Mouse (Mus musculus): Measurements from ENCODE around the gene Cd22. TPM values are rescaled to one million over a fixed set of nuclear protein-coding genes. Genes with fewer than 3 reads are reported as not detected.

Gene Cd22
- total and polyA plus RNA-seq, 3 experiments = 0.07 TPM; not detected in 2

- Histone ChIP-seq H3K79me2 (ENCODE audit: control insufficient read depth, insufficient read depth, low read length, poor library complexity) (no peaks in the 10 kb centered on the region), H3K4me3 (ENCODE audit: control insufficient read depth in 1 of 2, insufficient read depth in 1 of 2, low read depth in 2 of 2, low read length in 2 of 2) (no peak overlapping the region), H3K9me3 (replicated peaks; ENCODE audit: insufficient read depth, low read length) (no peaks in the 10 kb centered on the region), H3K4me1 (ENCODE audit: control insufficient read depth in 1 of 2, insufficient read depth in 2 of 2, low read length in 2 of 2) (peaks cover 3 to 13% of the 10 kb centered on the region in 2 experiments), H3K27ac (ENCODE audit: control insufficient read depth, low read depth, low read length) (no peak overlapping the region), H3K9ac (ENCODE audit: control insufficient read depth, low read depth, low read length, poor library complexity, severe bottlenecking) (no peak overlapping the region), H3K27me3 (ENCODE audit: control insufficient read depth in 1 of 2, insufficient read depth in 2 of 2, low read length in 2 of 2) (0 out of 4 replicates have a peak, but pooled peaks cover 0 to 2% of the 10 kb centered on the region in 2 experiments), H3K36me3 (ENCODE audit: control insufficient read depth in 1 of 2, insufficient read depth in 2 of 2, low read length in 2 of 2) (peaks cover 0 to 8% of the 10 kb centered on the region in 2 experiments; a peak in 2 of 4 replicates)
- no peak for TF ChIP-seq RAD21 (IDR thresholded peaks at IDR 0.05; ENCODE audit: low read depth, low read length)
- no peak for TF ChIP-seq TBP (IDR thresholded peaks at IDR 0.05; ENCODE audit: low read depth, low read length)
- TF ChIP-seq MYC (IDR thresholded peaks at IDR 0.05; ENCODE audit: low read depth, low read length) = no peak
- no peak for TF ChIP-seq POLR2AphosphoS2 (IDR thresholded peaks at IDR 0.05; ENCODE audit: low read length)
- no peak for TF ChIP-seq E2F4 (IDR thresholded peaks at IDR 0.05; ENCODE audit: borderline replicate concordance, low read depth, low read length)
- no peak for TF ChIP-seq MYB (IDR thresholded peaks at IDR 0.05; ENCODE audit: low read depth, low read length)
- no peak for TF ChIP-seq JUND (IDR thresholded peaks at IDR 0.05; ENCODE audit: low read depth, low read length)
- no peak for TF ChIP-seq NRF1 (IDR thresholded peaks at IDR 0.05; ENCODE audit: insufficient read depth, low read depth, low read length, poor library complexity, severe bottlenecking)
- TF ChIP-seq ZMIZ1 (IDR thresholded peaks at IDR 0.05; ENCODE audit: low read depth, low read length) = no peak
- TF ChIP-seq TCF12 (IDR thresholded peaks at IDR 0.05; ENCODE audit: low read depth, low read length) = no peak
- no peak for TF ChIP-seq MAX (IDR thresholded peaks at IDR 0.05; ENCODE audit: low read length)
- TF ChIP-seq ZKSCAN1 (IDR thresholded peaks at IDR 0.05; ENCODE audit: low read depth, low read length) = no peak
- TF ChIP-seq RCOR1 (IDR thresholded peaks at IDR 0.05; ENCODE audit: low read depth, low read length) = no peak
- no peak for DNase-seq (ENCODE audit: low read depth, low spot score)
These were observed 55.8 kb downstream of the Cd22 start for GRCm38 (mm10) chr7:30824306-30824705.

- peaks cover 0 to 8% of the 10 kb centered on the region in 2 experiments; a peak in 2 of 4 replicates for H3K36me3 ChIP-seq (ENCODE audit: control insufficient read depth in 1 of 2, insufficient read depth in 2 of 2, low read length in 2 of 2)
- H3K4me3 ChIP-seq (ENCODE audit: control insufficient read depth in 1 of 2, insufficient read depth in 1 of 2, low read depth in 2 of 2, low read length in 2 of 2) = no peak within 1 kb of the TSS
- no peaks in the 10 kb centered on the region for H3K9me3 ChIP-seq (replicated peaks; ENCODE audit: insufficient read depth, low read length)
- H3K9ac ChIP-seq (ENCODE audit: control insufficient read depth, low read depth, low read length, poor library complexity, severe bottlenecking) = no peak within 1 kb of the TSS
- TF ChIP-seq TAL1 (IDR thresholded peaks at IDR 0.05; ENCODE audit: low read length) (no peak), ELF1 (IDR thresholded peaks at IDR 0.05; ENCODE audit: low read depth, low read length) (no peak), TBP (IDR thresholded peaks at IDR 0.05; ENCODE audit: low read depth, low read length) (no peak), MEF2A (IDR thresholded peaks at IDR 0.05; ENCODE audit: extremely low read depth, insufficient replicate concordance, low read depth, low read length, poor library complexity, severe bottlenecking) (no peak), POLR2A (IDR thresholded peaks at IDR 0.05; ENCODE audit: control insufficient read depth in 1 of 2, insufficient read depth in 1 of 2, low read depth in 1 of 2, low read length in 2 of 2, poor library complexity in 1 of 2) (no peak), POLR2AphosphoS5 (IDR thresholded peaks at IDR 0.05; ENCODE audit: borderline replicate concordance, low read depth, low read length) (no peak), UBTF (IDR thresholded peaks at IDR 0.05; ENCODE audit: borderline replicate concordance, insufficient read depth, low read depth, low read length) (no peak), MAZ (IDR thresholded peaks at IDR 0.05; ENCODE audit: low read depth, low read length) (no peak), EP300 (IDR thresholded peaks at IDR 0.05; ENCODE audit: low read depth in 1 of 2, low read length in 2 of 2) (no peak), MXI1 (IDR thresholded peaks at IDR 0.05; ENCODE audit: low read depth, low read length) (no peak), GABPA (IDR thresholded peaks at IDR 0.05; ENCODE audit: low read depth, low read length) (no peak), MYC (IDR thresholded peaks at IDR 0.05; ENCODE audit: low read depth, low read length) (no peak), ZMIZ1 (IDR thresholded peaks at IDR 0.05; ENCODE audit: low read depth, low read length) (no peak), POLR2AphosphoS2 (IDR thresholded peaks at IDR 0.05; ENCODE audit: low read length) (no peak), CHD1 (IDR thresholded peaks at IDR 0.05; ENCODE audit: low read depth, low read length) (no peak)
- H3K4me1 ChIP-seq (ENCODE audit: control insufficient read depth in 1 of 2, insufficient read depth in 2 of 2, low read length in 2 of 2) = peaks cover 3 to 13% of the 10 kb centered on the region in 2 experiments
- no peaks in the 10 kb centered on the region for H3K79me2 ChIP-seq (ENCODE audit: control insufficient read depth, insufficient read depth, low read length, poor library complexity)
- H3K27me3 ChIP-seq (ENCODE audit: control insufficient read depth in 1 of 2, insufficient read depth in 2 of 2, low read length in 2 of 2) = 0 out of 4 replicates have a peak, but pooled peaks cover 0 to 2% of the 10 kb centered on the region in 2 experiments
- no peak within 1 kb of the TSS for H3K27ac ChIP-seq (ENCODE audit: control insufficient read depth, low read depth, low read length)
- no peak for DNase-seq (ENCODE audit: low read depth, low spot score)
These were observed 56.5 kb downstream of the Cd22 start, which contains the start of gene Ffar2 for GRCm38 (mm10) chr7:30823675-30824074. Gene Ffar2 (minus strand): TSS chr7:30823775.

All from MEL (cell line).